Mouse (Mus musculus) ES-Bruce4 (cell line): ENCODE measurements at regions not wholly inside any gene's neighbourhood (a gene's known extent, or its start where the extent isn't known, plus 50 kb on each side); places are given as distances from the start of the nearest gene placed in this dataset.

ENCODE experiments used
- CTCF ChIP-seq: IDR thresholded peaks from one replicate; pipeline ENCODE4 v1.8.1; 2011; ENCODE audit warnings: low read depth, low read length
- EP300 ChIP-seq: IDR thresholded peaks from 2 replicates; pipeline ENCODE4 v1.6.1; 2011; ENCODE audit warnings: low read depth, low read length; ENCODE audit not compliant: insufficient read depth
- POLR2A ChIP-seq: IDR thresholded peaks from one replicate; pipeline ENCODE4 v1.8.1; 2011; ENCODE audit warnings: low read length; ENCODE audit not compliant: insufficient read depth

DNA sequence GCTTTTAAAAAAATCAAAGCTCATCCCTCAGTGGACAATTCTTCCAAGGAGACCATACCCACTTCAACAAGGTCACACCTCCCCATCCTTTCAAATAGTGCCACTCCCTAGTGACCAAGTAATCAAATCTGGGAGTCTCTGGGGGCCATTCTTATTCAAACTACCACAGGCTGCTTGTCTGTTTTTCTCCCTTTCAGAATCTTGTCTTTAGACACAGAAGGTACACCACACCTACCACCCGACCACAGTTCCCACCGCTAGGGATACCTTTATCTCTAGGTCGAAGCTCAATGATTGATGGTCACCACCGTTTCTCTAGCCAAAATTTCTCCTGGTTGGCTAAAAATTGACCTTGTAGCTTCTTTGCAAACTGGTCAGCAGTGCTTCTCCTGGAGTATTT lies 328.6 kb upstream of the Smim15 start:
- TF ChIP-seq POLR2A (no peak), CTCF (no peak), EP300 (no peak)
